Mouse (Mus musculus) E14TG2a.4 (cell line): ENCODE results near the gene Adcy3.

ENCODE experiments used
- CTCF ChIP-seq: conservative IDR thresholded peaks from 2 replicates; pipeline ENCODE4 v1.5.1; 2014; ENCODE audit warnings: low read length
- POU5F1 ChIP-seq: IDR thresholded peaks from 2 replicates; pipeline ENCODE4 v1.6.1; 2014; ENCODE audit warnings: low read length, borderline replicate concordance

GRCm38 (mm10) chr12:4132941-4133846, at the start of gene Adcy3:
- no peak for TF ChIP-seq CTCF
- no peak for TF ChIP-seq POU5F1
